Mouse (Mus musculus): ENCODE measurements at regions not wholly inside any gene's neighbourhood (a gene's known extent, or its start where the extent isn't known, plus 50 kb on each side); places are given as distances from the start of the nearest gene placed in this dataset.

- H3K9me3 ChIP-seq (ENCODE audit: control insufficient read depth, low read length) = no peaks in the 10 kb centered on the region
- no peak overlapping the region for H3K4me2 ChIP-seq (ENCODE audit: low read length)
- no peak overlapping the region for H3K27ac ChIP-seq (replicated peaks in 1 of 2; ENCODE audit: control insufficient read depth in 1 of 2, insufficient read depth in 1 of 2, low read depth in 2 of 2, low read length in 2 of 2)
- no peaks in the 10 kb centered on the region for H3K36me3 ChIP-seq (ENCODE audit: control insufficient read depth, insufficient read depth, low read length)
- H3K4me1 ChIP-seq (ENCODE audit: control insufficient read depth in 2 of 2, insufficient read depth in 2 of 2, low read length in 2 of 2) = no peaks in the 10 kb centered on the region
- no peak overlapping the region for H3K9ac ChIP-seq (ENCODE audit: low read length)
- no peak for ATAC-seq (ENCODE audit: insufficient number of reproducible peaks, insufficient read depth, low FRiP score, low read depth)
- no peak overlapping the region for H3K4me3 ChIP-seq (ENCODE audit: control insufficient read depth in 1 of 2, insufficient read depth in 1 of 2, low read depth in 1 of 2, low read length in 2 of 2)
- 82% methylated on average over 8 of the region's 8 CpGs for WGBS
- no peaks in the 10 kb centered on the region for H3K27me3 ChIP-seq (ENCODE audit: control insufficient read depth, insufficient read depth, low read length)
Observed at GRCm38 (mm10) chr13:90473041-90473825, 383.8 kb upstream of the Xrcc4 start.

GRCm38 (mm10) chr13:90466096-90466495 is 376.7 kb upstream of the Xrcc4 start:
- Histone ChIP-seq H3K4me3 (ENCODE audit: control insufficient read depth in 1 of 2, insufficient read depth in 1 of 2, low read depth in 1 of 2, low read length in 2 of 2) (no peak overlapping the region), H3K27me3 (ENCODE audit: control insufficient read depth, insufficient read depth, low read length) (no peaks in the 10 kb centered on the region), H3K9ac (ENCODE audit: low read length) (no peak overlapping the region), H3K4me2 (ENCODE audit: low read length) (no peak overlapping the region), H3K27ac (replicated peaks in 1 of 2; ENCODE audit: control insufficient read depth in 1 of 2, insufficient read depth in 1 of 2, low read depth in 2 of 2, low read length in 2 of 2) (no peak overlapping the region), H3K9me3 (ENCODE audit: control insufficient read depth, low read length) (no peaks in the 10 kb centered on the region), H3K36me3 (ENCODE audit: control insufficient read depth, insufficient read depth, low read length) (no peaks in the 10 kb centered on the region), H3K4me1 (ENCODE audit: control insufficient read depth in 2 of 2, insufficient read depth in 2 of 2, low read length in 2 of 2) (peaks cover 2 to 3% of the 10 kb centered on the region in 2 experiments; a peak in 3 of 4 replicates)
- no peak for ATAC-seq (ENCODE audit: insufficient number of reproducible peaks, insufficient read depth, low FRiP score, low read depth)
- 79% methylated on average over 5 of the region's 5 CpGs for WGBS

GRCm38 (mm10) chr13:90464051-90464450 is 374.6 kb upstream of the Xrcc4 start:
- H3K27me3 ChIP-seq (ENCODE audit: control insufficient read depth, insufficient read depth, low read length) = no peaks in the 10 kb centered on the region
- no peak overlapping the region for H3K9ac ChIP-seq (ENCODE audit: low read length)
- no peak overlapping the region for H3K4me2 ChIP-seq (ENCODE audit: low read length)
- H3K9me3 ChIP-seq (ENCODE audit: control insufficient read depth, low read length) = no peaks in the 10 kb centered on the region
- no peak for ATAC-seq (ENCODE audit: insufficient number of reproducible peaks, insufficient read depth, low FRiP score, low read depth)
- peaks cover 2 to 3% of the 10 kb centered on the region in 2 experiments; a peak in 3 of 4 replicates for H3K4me1 ChIP-seq (ENCODE audit: control insufficient read depth in 2 of 2, insufficient read depth in 2 of 2, low read length in 2 of 2)
- H3K27ac ChIP-seq (replicated peaks in 1 of 2; ENCODE audit: control insufficient read depth in 1 of 2, insufficient read depth in 1 of 2, low read depth in 2 of 2, low read length in 2 of 2) = no peak overlapping the region
- WGBS = 52% methylated on average over 2 of the region's 2 CpGs
- H3K36me3 ChIP-seq (ENCODE audit: control insufficient read depth, insufficient read depth, low read length) = no peaks in the 10 kb centered on the region
- no peak overlapping the region for H3K4me3 ChIP-seq (ENCODE audit: control insufficient read depth in 1 of 2, insufficient read depth in 1 of 2, low read depth in 1 of 2, low read length in 2 of 2)

DNA sequence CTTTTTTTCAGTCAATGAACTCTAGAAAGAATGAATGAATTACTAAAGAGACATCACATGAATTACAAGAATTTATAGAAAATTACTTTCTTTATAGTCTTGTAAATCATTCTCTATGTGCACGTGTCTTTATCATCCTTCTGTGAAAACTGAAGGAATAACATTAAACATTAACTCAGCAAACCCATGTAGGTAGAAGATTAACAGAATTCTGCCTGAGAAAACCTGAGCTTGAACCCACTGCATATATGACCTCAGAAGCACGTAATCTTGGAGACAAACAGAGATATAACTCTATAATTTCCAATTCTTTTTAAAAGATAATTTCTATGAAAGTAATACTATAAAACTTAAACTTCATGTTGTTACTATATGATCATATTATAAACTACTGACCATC is 374.0 kb upstream of the Xrcc4 start:
- no peaks in the 10 kb centered on the region for H3K9me3 ChIP-seq (ENCODE audit: control insufficient read depth, low read length)
- WGBS = 85% methylated on average over 2 of the region's 2 CpGs
- no peak overlapping the region for H3K9ac ChIP-seq (ENCODE audit: low read length)

GRCm38 (mm10) chr13:90454631-90455030 is 365.2 kb upstream of the Xrcc4 start:
- ATAC-seq (ENCODE audit: insufficient number of reproducible peaks, insufficient read depth, low FRiP score, low read depth) = no peak
- Histone ChIP-seq H3K4me1 (ENCODE audit: control insufficient read depth in 2 of 2, insufficient read depth in 2 of 2, low read length in 2 of 2) (no peaks in the 10 kb centered on the region), H3K36me3 (ENCODE audit: control insufficient read depth, insufficient read depth, low read length) (no peaks in the 10 kb centered on the region), H3K9me3 (ENCODE audit: control insufficient read depth, low read length) (no peaks in the 10 kb centered on the region), H3K9ac (ENCODE audit: low read length) (no peak overlapping the region), H3K4me2 (ENCODE audit: low read length) (no peak overlapping the region), H3K4me3 (ENCODE audit: control insufficient read depth in 1 of 2, insufficient read depth in 1 of 2, low read depth in 1 of 2, low read length in 2 of 2) (no peak overlapping the region), H3K27me3 (ENCODE audit: control insufficient read depth, insufficient read depth, low read length) (no peaks in the 10 kb centered on the region), H3K27ac (replicated peaks in 1 of 2; ENCODE audit: control insufficient read depth in 1 of 2, insufficient read depth in 1 of 2, low read depth in 2 of 2, low read length in 2 of 2) (no peak overlapping the region)

More for the DNA sequence above, 374.0 kb upstream of the Xrcc4 start:
- Histone ChIP-seq H3K4me3 (ENCODE audit: control insufficient read depth in 1 of 2, insufficient read depth in 1 of 2, low read depth in 1 of 2, low read length in 2 of 2) (no peak overlapping the region), H3K27me3 (ENCODE audit: control insufficient read depth, insufficient read depth, low read length) (no peaks in the 10 kb centered on the region), H3K27ac (replicated peaks in 1 of 2; ENCODE audit: control insufficient read depth in 1 of 2, insufficient read depth in 1 of 2, low read depth in 2 of 2, low read length in 2 of 2) (no peak overlapping the region), H3K36me3 (ENCODE audit: control insufficient read depth, insufficient read depth, low read length) (no peaks in the 10 kb centered on the region), H3K4me2 (ENCODE audit: low read length) (no peak overlapping the region), H3K4me1 (ENCODE audit: control insufficient read depth in 2 of 2, insufficient read depth in 2 of 2, low read length in 2 of 2) (peaks cover 2 to 3% of the 10 kb centered on the region in 2 experiments; a peak in 3 of 4 replicates)
- ATAC-seq (ENCODE audit: insufficient number of reproducible peaks, insufficient read depth, low FRiP score, low read depth) = no peak

GRCm38 (mm10) chr13:90426901-90427300 is 337.5 kb upstream of the Xrcc4 start:
- no peaks in the 10 kb centered on the region for H3K27me3 ChIP-seq (ENCODE audit: control insufficient read depth, insufficient read depth, low read length)
- ATAC-seq (ENCODE audit: insufficient number of reproducible peaks, insufficient read depth, low FRiP score, low read depth) = no peak
- no peak overlapping the region for H3K4me3 ChIP-seq (ENCODE audit: control insufficient read depth in 1 of 2, insufficient read depth in 1 of 2, low read depth in 1 of 2, low read length in 2 of 2)
- no peak overlapping the region for H3K4me2 ChIP-seq (ENCODE audit: low read length)
- no peaks in the 10 kb centered on the region for H3K4me1 ChIP-seq (ENCODE audit: control insufficient read depth in 2 of 2, insufficient read depth in 2 of 2, low read length in 2 of 2)
- H3K36me3 ChIP-seq (ENCODE audit: control insufficient read depth, insufficient read depth, low read length) = no peaks in the 10 kb centered on the region
- WGBS = 86% methylated on average over 3 of the region's 3 CpGs
- H3K27ac ChIP-seq (replicated peaks in 1 of 2; ENCODE audit: control insufficient read depth in 1 of 2, insufficient read depth in 1 of 2, low read depth in 2 of 2, low read length in 2 of 2) = no peak overlapping the region
- H3K9ac ChIP-seq (ENCODE audit: low read length) = no peak overlapping the region
- 0 out of 2 replicates have a peak, but pooled peaks cover 10% of the 10 kb centered on the region for H3K9me3 ChIP-seq (ENCODE audit: control insufficient read depth, low read length)

DNA sequence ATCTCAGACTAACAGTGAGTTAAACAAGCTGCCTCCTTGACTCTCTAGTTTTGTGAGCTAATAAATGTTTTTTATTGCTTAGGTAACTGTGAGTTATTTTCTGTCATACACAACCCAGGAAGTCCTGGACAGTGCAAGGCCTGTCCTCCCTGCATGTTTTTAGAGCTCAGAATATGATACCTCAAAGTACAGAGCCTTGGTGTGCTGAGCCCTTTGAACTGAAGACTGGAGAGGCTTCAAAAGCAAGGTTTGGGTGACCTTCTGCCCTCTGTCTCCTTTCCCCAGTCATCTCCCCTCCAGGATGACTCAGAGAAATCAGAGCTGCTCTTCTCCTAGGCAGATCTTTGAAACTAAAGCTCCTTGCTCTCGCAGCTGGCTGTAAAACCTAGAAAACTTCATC is 336.0 kb upstream of the Xrcc4 start:
- Histone ChIP-seq H3K9ac (ENCODE audit: low read length) (no peak overlapping the region), H3K27ac (replicated peaks in 1 of 2; ENCODE audit: control insufficient read depth in 1 of 2, insufficient read depth in 1 of 2, low read depth in 2 of 2, low read length in 2 of 2) (no peak overlapping the region), H3K4me1 (ENCODE audit: control insufficient read depth in 2 of 2, insufficient read depth in 2 of 2, low read length in 2 of 2) (no peaks in the 10 kb centered on the region), H3K4me2 (ENCODE audit: low read length) (no peak overlapping the region), H3K4me3 (ENCODE audit: control insufficient read depth in 1 of 2, insufficient read depth in 1 of 2, low read depth in 1 of 2, low read length in 2 of 2) (no peak overlapping the region), H3K9me3 (ENCODE audit: control insufficient read depth, low read length) (0 out of 2 replicates have a peak, but pooled peaks cover 10% of the 10 kb centered on the region), H3K36me3 (ENCODE audit: control insufficient read depth, insufficient read depth, low read length) (no peaks in the 10 kb centered on the region), H3K27me3 (ENCODE audit: control insufficient read depth, insufficient read depth, low read length) (no peaks in the 10 kb centered on the region)
- WGBS = 79% methylated on average over 1 of the region's 1 CpGs
- ATAC-seq (ENCODE audit: insufficient number of reproducible peaks, insufficient read depth, low FRiP score, low read depth) = no peak

DNA sequence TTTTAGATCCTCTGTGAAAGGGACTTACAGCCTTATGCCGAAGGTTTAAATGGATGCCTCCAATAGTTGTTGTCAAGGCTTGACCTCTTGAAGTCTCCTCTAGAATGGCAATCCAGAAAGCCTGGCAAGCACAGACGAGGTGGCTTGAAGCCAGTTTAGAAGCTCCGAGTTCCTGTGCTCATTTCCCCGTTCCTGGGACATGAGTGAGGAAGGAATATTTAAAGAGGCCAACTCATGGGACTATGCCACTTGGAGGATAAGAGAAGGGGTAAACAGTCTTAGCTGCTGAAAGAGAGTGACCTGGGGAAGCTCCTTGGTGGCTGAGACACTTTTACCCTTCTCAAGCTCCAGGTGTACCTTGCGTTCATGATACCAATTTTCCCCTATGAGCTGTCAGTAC is 335.1 kb upstream of the Xrcc4 start:
- no peaks in the 10 kb centered on the region for H3K27me3 ChIP-seq (ENCODE audit: control insufficient read depth, insufficient read depth, low read length)
- H3K4me2 ChIP-seq (ENCODE audit: low read length) = no peak overlapping the region
- 75% methylated on average over 5 of the region's 5 CpGs for WGBS
- H3K9me3 ChIP-seq (ENCODE audit: control insufficient read depth, low read length) = 0 out of 2 replicates have a peak, but pooled peaks cover 7% of the 10 kb centered on the region
- H3K9ac ChIP-seq (ENCODE audit: low read length) = no peak overlapping the region
- no peak for ATAC-seq (ENCODE audit: insufficient number of reproducible peaks, insufficient read depth, low FRiP score, low read depth)
- H3K4me1 ChIP-seq (ENCODE audit: control insufficient read depth in 2 of 2, insufficient read depth in 2 of 2, low read length in 2 of 2) = no peaks in the 10 kb centered on the region
- no peaks in the 10 kb centered on the region for H3K36me3 ChIP-seq (ENCODE audit: control insufficient read depth, insufficient read depth, low read length)
- no peak overlapping the region for H3K27ac ChIP-seq (replicated peaks in 1 of 2; ENCODE audit: control insufficient read depth in 1 of 2, insufficient read depth in 1 of 2, low read depth in 2 of 2, low read length in 2 of 2)
- no peak overlapping the region for H3K4me3 ChIP-seq (ENCODE audit: control insufficient read depth in 1 of 2, insufficient read depth in 1 of 2, low read depth in 1 of 2, low read length in 2 of 2)

Measured in heart, embryonic 14.5 days (tissue).